Mouse (Mus musculus) limb, embryonic 12.5 days (tissue): ENCODE measurements around the gene Hagh. TPM values are rescaled to one million over a fixed set of nuclear protein-coding genes. Genes with fewer than 3 reads are reported as not detected.

Source experiments
- polyA plus RNA-seq: library from polyadenylated mRNA; unstranded; fragments of >200 nt; fragmentation: Nextera tagmentation; extraction: Ambion mirVana; gene quantifications from 2 replicates; pipeline ENCODE4 v1.2.1, GENCODE M21; 2016

Hagh gene
- polyA plus RNA-seq, 1 experiment from 2014 or later = 26.3 TPM

Other genes with a start within 250 kb of the Hagh start
- gene Tsc2, start 207.5 kb upstream of the Hagh start, polyA plus RNA-seq = 68.6 and 77.7 TPM in 2 replicates
- gene Nthl1, start 207.5 kb upstream of the Hagh start, polyA plus RNA-seq = 23.3 and 24.9 TPM in 2 replicates
- 58.9 and 59.3 TPM in 2 replicates for gene Slc9a3r2, start 189.8 kb upstream of the Hagh start, polyA plus RNA-seq
- 0.49 and 1.3 TPM in 2 replicates for gene Npw, start 181.7 kb upstream of the Hagh start, polyA plus RNA-seq
- gene Zfp598, start 170.5 kb upstream of the Hagh start, polyA plus RNA-seq = 24.5 and 28.4 TPM in 2 replicates
- gene Syngr3, start 150.2 kb upstream of the Hagh start, polyA plus RNA-seq = 7.5 and 8.2 TPM in 2 replicates
- gene Gfer, start 144.0 kb upstream of the Hagh start, polyA plus RNA-seq = 49.7 and 53.5 TPM in 2 replicates
- gene Noxo1, start 143.9 kb upstream of the Hagh start, polyA plus RNA-seq = 1.7 and 1.8 TPM in 2 replicates
- gene Tbl3, start 132.5 kb upstream of the Hagh start, polyA plus RNA-seq = 99.7 and 103 TPM in 2 replicates
- 0.29 and 0.41 TPM in 2 replicates for gene Rnf151, start 122.1 kb upstream of the Hagh start, polyA plus RNA-seq
- 1,161 and 1,172 TPM in 2 replicates for gene Rps2, start 122.0 kb upstream of the Hagh start, polyA plus RNA-seq
- 206 and 217 TPM in 2 replicates for gene Ndufb10, start 115.7 kb upstream of the Hagh start, polyA plus RNA-seq
- gene Rpl3l, start 112.3 kb upstream of the Hagh start, polyA plus RNA-seq = not detected in 2 replicates
- 22.7 and 24.1 TPM in 2 replicates for gene Msrb1, start 103.5 kb upstream of the Hagh start, polyA plus RNA-seq
- 2.7 and 4.0 TPM in 2 replicates for gene Hs3st6, start 87.2 kb upstream of the Hagh start, polyA plus RNA-seq
- not detected in 2 replicates for gene Meiob, start 35.9 kb upstream of the Hagh start, polyA plus RNA-seq
- gene Fahd1, start 10.2 kb downstream of the Hagh start, polyA plus RNA-seq = 18.6 and 22.5 TPM in 2 replicates
- 0.37 and 0.43 TPM in 2 replicates for gene Igfals, start 25.9 kb downstream of the Hagh start, polyA plus RNA-seq
- gene Nubp2, start 46.2 kb downstream of the Hagh start, polyA plus RNA-seq = 50.1 and 53.2 TPM in 2 replicates
- 40.4 and 46.1 TPM in 2 replicates for gene Spsb3, start 46.5 kb downstream of the Hagh start, polyA plus RNA-seq
- 32.8 and 47.1 TPM in 2 replicates for gene Eme2, start 54.9 kb downstream of the Hagh start, polyA plus RNA-seq
- gene Mrps34, start 55.0 kb downstream of the Hagh start, polyA plus RNA-seq = 89.5 and 94.8 TPM in 2 replicates
- gene Nme3, start 56.4 kb downstream of the Hagh start, polyA plus RNA-seq = 46.2 and 46.5 TPM in 2 replicates
- 45.0 and 46.5 TPM in 2 replicates for gene Mapk8ip3, start 96.8 kb downstream of the Hagh start, polyA plus RNA-seq
- 265 and 277 TPM in 2 replicates for gene Jpt2, start 120.5 kb downstream of the Hagh start, polyA plus RNA-seq
- 9.4 and 12.1 TPM in 2 replicates for gene Cramp1l, start 175.6 kb downstream of the Hagh start, polyA plus RNA-seq
- gene Ift140, start 175.9 kb downstream of the Hagh start, polyA plus RNA-seq = 26.2 and 26.5 TPM in 2 replicates
- gene Tmem204, start 243.4 kb downstream of the Hagh start, polyA plus RNA-seq = 11.0 and 12.0 TPM in 2 replicates